Mouse (Mus musculus) brain, embryonic 18.5 days (tissue): Measurements from ENCODE around the gene Unkl.
"Not testable (repeated sequence)": the region's sequence is repeated elsewhere in the genome, so short reads cannot be mapped to it uniquely, and the experiment has no call there.

Experiments used
- DNase-seq: peaks from one replicate; pipeline ENCODE4 v3.0.0-alpha.2; 2012; ENCODE audit warnings: low read depth, low spot score

The Unkl gene

DNA sequence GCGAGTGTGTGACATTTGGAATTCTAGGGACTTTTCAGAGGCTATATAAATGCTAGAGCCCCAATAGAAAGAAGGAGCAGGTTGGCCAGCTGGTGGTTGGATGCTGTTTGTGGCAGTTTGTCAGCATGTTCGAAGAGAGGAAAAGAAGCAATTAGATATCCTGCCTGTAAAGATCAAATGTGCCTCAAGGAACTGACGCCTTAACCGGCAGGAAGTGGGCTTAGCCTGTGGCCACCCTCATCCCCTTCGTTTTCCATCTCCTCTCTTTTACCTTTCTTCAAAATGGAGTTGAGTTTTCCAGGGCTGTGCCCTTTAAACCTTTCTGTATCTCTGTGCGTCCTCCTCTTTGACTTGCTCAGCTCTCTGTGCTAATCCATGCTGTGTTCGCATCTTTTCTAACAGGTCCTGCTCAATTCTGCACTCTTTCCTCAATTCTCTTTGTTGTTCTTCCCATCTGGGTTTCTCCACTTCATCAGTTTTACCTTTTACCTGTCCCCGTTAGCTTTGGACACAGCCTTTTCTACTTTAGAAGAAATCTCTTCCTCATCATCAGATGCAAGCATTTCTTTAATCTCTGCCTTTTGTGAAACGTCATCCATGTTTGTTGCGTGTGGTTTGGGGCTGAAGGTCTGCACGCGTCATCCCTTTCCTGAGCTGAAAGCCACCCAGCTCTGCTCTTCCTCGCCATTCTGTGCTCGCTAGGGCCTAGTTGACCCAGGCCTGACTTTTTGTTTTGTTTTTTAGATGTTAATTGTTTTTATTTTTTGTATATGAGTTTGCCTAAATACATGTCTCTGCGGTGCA is 31.5 kb downstream of the Unkl start:
- no peak for DNase-seq

DNA sequence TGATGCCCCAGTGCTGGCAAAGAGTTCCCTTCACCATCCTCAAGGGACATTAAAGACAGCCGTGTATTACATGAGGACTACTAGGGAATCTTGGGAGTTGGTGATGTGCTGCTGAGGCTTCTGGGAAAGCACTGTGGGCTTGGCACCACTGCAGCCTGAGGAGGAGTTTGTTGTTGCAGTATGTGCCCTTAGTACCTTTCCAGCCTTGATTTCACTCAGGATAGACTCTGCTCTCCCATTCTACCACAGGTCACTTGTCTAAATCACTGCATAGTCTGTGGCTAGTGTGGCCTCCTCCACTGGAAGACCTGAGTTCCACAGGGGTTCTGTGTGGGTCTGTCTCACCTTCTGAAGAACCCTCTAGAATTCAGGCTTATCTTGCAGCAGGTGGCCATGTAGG is 32.5 kb downstream of the Unkl start:
- no peak for DNase-seq

DNA sequence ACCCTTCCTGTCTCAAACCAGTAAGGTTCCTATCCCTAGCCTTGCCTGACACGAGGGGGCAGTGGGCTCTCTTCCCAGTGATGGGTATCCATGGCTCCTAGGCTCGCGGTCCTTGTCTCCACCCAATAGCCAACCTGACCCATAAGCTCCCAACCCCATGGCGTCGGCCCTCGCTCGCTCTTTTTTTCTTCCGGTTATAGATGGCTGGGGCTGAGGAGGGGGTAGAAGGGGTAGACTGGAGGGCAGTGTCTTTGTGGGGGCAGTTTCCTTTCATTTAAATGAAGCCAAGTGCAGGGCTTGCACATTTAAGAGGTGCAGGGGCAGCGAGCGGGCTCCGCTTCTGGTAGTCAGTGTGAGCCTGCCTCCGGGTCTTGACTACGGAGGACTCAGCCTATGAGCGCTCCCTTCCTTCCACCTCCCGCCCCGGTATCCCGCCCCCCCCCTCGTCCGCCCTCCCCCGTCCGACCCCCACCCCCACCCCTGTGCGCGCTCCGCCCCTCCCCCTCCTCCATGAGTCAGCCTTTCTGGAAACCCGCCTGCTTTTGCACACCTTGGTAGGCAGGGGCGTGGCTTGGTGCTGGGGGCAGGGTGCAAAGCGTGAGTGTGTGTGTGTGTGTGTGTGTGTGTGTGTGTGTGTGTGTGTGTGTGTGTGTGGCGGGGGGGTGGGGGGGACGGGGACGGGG is 33.8 kb downstream of the Unkl start:
- no peak for DNase-seq

DNA sequence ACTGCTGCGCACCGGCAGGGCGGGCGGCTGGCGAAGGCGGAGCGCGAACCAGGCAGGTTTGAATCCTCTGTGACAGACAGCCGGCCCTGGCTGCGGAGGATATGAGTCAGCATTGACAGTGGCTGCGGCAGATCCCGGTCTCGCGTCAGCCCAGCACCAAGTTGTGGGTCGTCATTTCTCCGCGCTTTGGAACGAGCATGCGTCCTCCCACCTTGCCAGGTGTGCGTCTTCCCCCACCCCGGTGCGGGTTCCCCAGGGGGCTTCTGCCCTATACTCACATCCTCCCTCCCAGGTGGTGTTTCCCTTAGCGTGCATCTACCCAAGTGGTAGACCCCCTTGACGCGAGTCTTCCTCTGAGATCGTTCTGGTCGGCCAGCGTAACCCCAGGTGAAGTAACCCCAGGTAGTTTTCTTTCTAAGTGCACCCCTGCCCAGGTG is 34.3 kb downstream of the Unkl start:
- DNase-seq: not testable (repeated sequence)

- DNase-seq: no peak
Measured at GRCm38 (mm10) chr17:25222951-25223601, 34.9 kb downstream of the Unkl start.

DNA sequence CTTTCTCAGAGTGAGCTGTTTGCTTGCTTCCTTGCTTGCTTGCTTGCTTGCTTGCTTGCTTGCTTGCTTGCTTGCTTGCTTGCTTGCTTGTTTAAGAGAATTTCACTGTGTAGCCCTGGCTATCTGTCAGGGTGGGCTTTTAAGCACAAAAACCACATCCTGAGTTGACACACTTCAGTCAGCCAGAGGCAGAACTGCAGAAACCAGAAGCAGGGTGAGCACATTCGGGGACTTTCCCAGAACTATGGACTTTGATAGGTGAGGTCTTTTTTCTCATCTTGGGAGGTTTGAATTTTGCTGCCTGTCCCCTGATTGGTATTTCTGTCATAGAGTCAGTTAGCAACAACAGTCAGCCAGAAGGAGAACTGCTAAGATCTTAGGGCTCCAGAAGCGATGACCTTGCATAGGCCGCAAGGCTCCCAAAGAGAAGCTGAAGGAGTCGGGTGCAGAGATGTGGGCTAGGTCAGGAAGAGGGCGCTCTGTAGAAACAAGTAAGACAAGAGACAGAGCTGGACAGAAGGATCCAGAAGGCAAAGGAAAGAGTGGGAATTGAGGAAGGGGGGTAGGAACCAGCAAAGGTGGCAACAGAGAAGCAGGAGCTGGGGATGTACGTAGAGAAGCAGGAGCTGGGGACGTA is 36.5 kb downstream of the Unkl start:
- no peak for DNase-seq

GRCm38 (mm10) chr17:25225659-25226058 is 37.5 kb downstream of the Unkl start:
- DNase-seq: no peak

DNA sequence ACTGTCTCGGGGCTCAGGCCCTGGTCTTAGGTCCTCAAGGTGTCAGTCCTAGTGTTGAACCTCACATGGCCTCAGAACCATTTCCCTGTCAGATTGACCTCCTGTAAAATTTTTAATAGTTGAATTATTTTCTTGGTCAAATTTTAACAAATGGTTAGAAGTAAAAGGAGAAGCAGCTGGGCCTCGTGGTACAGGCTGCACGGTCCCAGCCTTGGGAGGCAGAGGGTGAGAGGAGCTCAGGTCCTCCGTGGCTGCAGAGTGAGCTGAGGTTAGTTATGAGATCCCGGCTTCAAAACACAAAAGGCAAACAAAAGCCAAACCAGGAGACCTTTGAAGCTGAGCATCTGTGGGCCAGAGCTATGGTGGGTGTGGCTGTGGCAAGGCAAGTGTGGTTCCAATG is 39.8 kb downstream of the Unkl start:
- no peak for DNase-seq

DNA sequence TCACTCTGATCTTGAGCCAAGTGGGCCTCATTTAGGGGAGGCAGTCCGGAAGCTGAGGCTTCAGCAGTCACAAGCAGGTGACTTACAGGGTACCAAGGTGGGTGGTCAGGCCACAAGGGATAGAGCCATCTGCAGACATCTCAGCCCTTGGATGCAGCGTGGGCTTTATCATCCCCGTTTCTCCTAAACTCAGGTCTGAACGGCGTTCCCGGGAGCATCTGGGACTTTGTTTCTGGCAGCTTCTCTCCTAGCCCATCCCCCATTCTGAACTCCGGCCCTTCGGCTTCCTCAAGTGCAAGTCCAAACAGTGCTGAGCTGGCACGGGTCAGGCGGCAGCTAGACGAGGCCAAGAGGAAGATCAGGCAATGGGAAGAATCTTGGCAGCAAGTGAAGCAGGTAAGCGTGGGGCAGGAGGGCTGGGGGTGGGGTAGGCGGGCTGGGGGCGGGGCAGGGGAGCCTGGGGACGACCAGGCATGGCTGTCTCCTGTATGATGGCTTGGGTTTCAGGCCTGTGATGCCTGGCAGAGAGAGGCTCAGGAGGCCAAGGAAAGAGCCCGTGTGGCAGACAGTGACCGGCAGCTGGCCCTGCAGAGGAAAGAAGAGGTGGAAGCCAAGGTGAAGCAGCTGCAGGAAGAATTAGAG is 41.9 kb downstream of the Unkl start:
- not testable (repeated sequence) for DNase-seq

DNA sequence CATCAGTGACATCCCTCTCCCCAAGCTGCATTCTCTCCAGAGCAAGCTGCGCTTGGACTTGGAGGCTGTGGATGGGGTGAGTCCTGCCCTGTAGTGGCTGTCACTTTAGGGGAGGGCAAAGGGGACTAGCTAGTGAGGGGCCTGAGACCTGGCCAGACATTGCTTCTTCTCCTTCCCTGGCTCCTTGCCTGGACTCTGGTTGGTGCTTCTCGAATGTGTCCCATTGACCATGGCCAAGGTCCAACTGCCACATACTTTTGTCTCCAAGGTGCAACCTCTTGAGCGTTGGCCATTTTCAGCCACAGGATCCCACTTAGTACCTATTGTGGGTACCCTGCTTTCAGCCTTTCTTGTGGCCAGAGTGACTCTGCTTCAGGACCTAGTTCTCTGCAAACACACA is 42.5 kb downstream of the Unkl start:
- DNase-seq: no peak

- not testable (repeated sequence) for DNase-seq
Measured at GRCm38 (mm10) chr17:25231621-25232020, 43.4 kb downstream of the Unkl start.

DNA sequence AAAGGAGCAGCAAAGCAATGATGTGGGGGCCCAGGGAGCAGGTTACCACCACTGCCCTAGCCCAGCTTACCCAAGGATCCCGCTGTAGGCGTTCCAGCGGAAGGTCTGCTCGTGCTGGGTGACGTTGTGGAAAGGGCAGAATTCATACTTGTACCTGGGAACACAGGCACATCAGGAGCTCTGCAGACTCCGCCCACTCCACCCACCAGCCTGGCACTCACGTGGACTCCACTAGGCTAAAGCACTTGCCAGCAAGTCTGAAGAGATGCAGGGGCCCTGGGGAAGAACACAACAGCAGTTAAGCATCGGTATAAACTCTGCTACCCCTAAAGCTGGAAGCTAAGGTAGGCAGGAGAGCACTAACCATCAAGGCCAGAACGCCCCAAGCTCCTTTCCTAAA is 47.4 kb downstream of the Unkl start:
- no peak for DNase-seq

GRCm38 (mm10) chr17:25239695-25240636 is 51.8 kb downstream of the Unkl start, which contains the start of the genes Gnptg and Tsr3:
Gene Gnptg (minus strand): TSS chr17:25240124.
Gene Tsr3 (plus strand): TSS chr17:25240170.
- peak; percentile 80 for DNase-seq

DNA sequence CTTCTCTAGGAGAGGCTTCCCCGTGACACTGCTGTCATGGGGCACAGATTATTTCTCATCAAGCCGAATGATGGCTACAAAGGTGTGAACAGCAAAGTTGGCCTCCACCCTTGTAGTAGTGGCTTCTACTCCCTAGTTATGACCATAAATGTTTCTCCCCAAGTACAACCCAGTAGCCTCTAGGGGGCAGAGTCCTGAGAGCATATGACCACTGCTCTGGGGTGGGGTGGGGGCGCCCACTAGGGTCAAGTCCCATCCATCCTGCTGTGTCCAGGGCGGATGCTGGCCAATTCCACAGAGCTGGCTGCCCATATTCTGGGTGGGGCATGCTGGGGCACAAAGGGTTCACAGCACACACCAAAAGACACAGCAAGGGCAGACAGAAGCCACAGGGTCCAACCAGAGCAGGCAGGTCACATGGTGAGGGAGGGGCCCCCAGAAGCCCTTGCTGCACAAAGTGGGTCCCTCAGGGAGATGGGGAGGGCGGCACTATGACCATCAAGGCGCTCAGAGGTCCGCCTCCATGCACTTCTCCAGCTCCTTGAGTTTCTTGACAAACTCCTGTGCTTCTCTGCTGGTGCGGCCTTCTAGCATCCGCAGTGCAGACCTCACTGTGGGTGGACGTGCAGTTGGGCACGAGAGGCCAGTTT is 55.1 kb downstream of the Unkl start:
- no peak for DNase-seq

DNA sequence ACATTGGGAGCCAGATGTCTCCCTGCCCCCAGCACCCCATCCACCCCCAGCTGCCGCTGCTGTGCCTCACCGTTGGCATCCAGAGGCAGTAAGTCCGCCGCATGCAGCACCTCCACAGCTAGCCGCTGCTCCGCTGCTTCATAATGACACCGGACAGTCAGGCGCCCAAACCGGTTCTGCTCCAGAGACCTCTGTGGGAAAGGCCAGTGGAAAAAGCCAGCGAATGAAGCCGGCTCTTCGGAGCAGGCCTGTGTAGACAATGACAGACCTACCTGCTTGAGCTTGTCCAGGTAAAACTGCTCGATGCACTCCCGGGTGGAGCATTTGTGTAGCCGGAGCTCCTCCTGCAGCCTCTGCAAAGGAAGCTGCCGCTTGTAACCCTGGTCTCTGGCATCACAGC is 56.0 kb downstream of the Unkl start:
- no peak for DNase-seq

GRCm38 (mm10) chr17:25248033-25248750 is 60.0 kb downstream of the Unkl start:
- DNase-seq: no peak

DNA sequence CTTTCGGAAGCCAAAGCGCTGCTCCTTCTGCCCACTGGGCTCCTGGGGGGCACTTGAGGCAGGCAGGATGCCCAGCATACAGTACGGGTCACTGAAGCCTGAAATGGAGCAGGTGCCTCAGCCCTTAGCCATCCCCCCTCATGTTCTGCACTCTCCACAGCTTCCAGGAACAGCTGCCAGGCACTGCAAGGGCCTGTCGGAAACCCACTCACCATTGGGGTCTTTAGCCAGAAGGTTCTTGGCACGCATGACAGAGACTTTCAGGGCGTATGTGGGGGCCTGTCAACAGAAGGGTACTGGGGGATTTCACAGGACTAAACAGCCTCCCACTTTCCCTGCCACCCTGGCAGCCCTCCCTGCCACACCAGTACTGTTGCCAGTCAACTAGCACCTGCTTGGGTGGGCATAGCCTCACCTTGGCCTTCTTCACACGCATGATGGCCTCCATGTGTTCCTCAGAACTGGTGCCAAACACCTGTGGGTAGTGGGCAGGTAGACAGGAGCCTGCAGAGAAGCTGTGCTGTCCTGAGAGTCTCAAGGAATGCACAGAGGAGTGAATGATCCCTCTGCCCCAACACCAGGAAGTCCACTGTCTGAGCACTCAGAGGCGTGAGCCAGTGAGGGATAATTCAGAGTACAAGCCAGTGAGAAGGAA is 62.1 kb downstream of the Unkl start:
- DNase-seq: no peak

DNA sequence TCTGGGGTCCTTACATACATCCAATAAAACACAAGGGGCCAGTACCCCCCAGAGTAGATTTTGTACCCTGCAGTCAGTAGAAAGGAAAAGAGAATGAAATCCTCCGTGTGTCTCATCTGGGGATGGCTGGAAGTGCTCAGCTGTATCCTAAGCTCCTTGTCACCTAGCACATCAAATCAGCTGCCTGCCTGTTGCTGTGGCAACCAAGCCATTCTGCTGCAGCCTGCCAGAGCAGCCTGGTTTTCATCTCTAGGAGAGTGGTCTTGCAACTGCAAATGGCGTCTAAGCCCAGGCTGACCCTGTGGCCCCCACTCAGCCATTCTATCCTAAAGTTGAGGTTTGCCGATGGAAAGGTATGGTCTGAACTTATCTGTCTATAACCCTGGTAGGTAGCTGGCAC is 64.4 kb downstream of the Unkl start:
- DNase-seq: no peak

DNA sequence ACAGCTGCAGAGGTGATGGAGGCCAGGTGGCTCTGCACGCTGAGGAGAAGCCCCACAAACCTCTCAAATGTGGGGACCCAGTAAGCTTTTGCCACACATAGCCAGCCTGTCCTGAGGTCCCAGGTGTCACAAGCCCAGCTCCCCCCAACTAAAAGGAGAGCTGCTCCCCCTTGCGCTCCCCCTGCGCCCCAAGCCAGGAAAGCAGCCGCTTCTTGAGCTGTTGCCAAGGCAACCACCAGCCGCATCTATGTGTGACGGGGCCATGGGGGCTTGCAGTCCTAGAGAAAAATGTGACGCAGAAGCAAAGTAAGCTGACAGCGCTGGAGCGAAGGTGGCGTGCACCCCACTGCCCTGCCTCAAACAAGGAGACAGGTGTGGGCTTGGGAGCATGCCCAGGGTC is 65.6 kb downstream of the Unkl start:
- DNase-seq: no peak
